Mouse (Mus musculus) neutrophil, adult 5-6 weeks (primary cell): ENCODE results near the gene Ppp1r12b. TPM values are rescaled to one million over a fixed set of nuclear protein-coding genes. Genes with fewer than 3 reads are reported as not detected.

Experiments used
- ATAC-seq: fragments of 151-379, 151-347 bp; 2 replicates; pipeline ENCODE4 v1.8.0; 2017; ENCODE audit warnings: mild to moderate bottlenecking, moderate TSS enrichment; ENCODE audit not compliant: insufficient number of reproducible peaks, poor library complexity, low FRiP score, severe bottlenecking; ENCODE audit errors: extremely low read depth
- total RNA-seq: library from RNA; stranded (forward); fragments of 200-1000 nt; gene quantifications from 2 replicates; pipeline ENCODE4 v1.2.3, GENCODE M21; 2017

Ppp1r12b gene
- total RNA-seq, 1 experiment from 2014 or later: 12.9 TPM

DNA sequence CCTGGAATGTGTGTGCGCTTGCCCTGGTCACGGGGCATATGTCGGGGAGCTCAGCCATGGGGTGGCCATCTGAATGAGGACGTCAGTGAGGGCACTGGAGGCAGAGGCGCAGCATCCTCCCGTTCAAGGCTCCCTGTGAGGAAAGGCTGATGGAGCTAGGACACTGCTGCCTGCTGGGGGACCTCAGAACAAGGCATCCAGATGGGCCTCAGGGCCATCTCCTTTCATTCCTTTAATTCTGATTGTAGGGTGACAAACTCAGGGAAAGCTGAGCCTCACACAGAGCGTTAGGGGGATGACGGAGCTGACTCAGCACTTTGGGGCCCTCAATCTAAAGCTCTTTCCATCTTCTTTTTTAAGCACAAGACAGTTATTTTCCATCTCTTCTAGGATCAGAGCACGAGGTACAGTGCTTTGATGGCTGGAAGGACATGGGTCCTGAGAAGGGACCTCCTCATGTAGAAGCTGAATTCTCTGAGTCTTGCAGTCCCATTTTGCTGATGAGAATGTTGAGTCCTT, 242.9 kb downstream of the Ppp1r12b start:
- no peak for ATAC-seq

GRCm38 (mm10) chr1:134711653-134712052, 244.1 kb downstream of the Ppp1r12b start:
- ATAC-seq: no peak

- no peak for ATAC-seq
These were observed 244.7 kb downstream of the Ppp1r12b start for GRCm38 (mm10) chr1:134711061-134711460.

GRCm38 (mm10) chr1:134709411-134710306, 246.1 kb downstream of the Ppp1r12b start:
- no peak for ATAC-seq

- no peak for ATAC-seq
These were observed 246.8 kb downstream of the Ppp1r12b start for GRCm38 (mm10) chr1:134708801-134709385.

- no peak for ATAC-seq
These were observed 247.5 kb downstream of the Ppp1r12b start for GRCm38 (mm10) chr1:134708274-134708673.

GRCm38 (mm10) chr1:134707516-134707915, 248.2 kb downstream of the Ppp1r12b start:
- no peak for ATAC-seq

DNA sequence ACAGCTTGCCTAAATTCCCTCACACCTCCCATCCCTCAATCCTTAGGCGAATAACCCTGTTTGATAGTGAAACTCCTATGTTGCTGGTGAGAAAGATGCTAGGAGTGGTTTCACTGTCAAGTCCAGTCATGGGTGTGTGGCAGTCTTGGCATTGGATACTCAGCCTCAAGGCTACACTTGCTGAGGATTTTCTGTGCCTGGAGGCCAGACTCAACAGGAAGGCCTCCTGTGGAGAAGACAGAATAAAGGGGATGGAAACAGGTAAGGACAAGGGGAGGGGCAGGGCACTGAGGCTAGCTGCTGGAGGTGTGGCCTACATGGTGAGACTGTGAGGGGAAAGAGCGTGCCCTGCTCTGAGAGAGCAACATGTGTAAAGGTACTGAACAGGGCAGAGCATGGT, 249.2 kb downstream of the Ppp1r12b start:
- no peak for ATAC-seq

Other genes starting within 250 kb of the Ppp1r12b start
- gene Ube2t, start 6.6 kb upstream of the Ppp1r12b start, total RNA-seq: 2.9 and 4.1 TPM in 2 replicates
- not detected in 2 replicates for gene Lgr6, start 149.3 kb upstream of the Ppp1r12b start, total RNA-seq
- 20.7 and 23.2 TPM in 2 replicates for gene Ptpn7, start 176.8 kb upstream of the Ppp1r12b start, total RNA-seq
- gene Arl8a, start 190.9 kb upstream of the Ppp1r12b start, total RNA-seq: 94.3 and 106 TPM in 2 replicates
- gene Gpr37l1, start 211.7 kb upstream of the Ppp1r12b start, total RNA-seq: 0.12 TPM in 1 of 2 replicates, not detected in the other